Mouse (Mus musculus) forebrain, embryonic 12.5 days (tissue): ENCODE data around the gene Elfn1. TPM values are rescaled to one million over a fixed set of nuclear protein-coding genes. Genes with fewer than 3 reads are reported as not detected.
A peak's percentile ranks its signal among the peaks of the same experiment; 100 is the strongest.

Source experiments
- ATAC-seq: fragments of 200-750 bp; cut with Nextera tagmentation; 2 replicates; pipeline ENCODE4 v1.8.0; 2017; ENCODE audit warnings: moderate TSS enrichment; ENCODE audit not compliant: low FRiP score
- H3K27ac ChIP-seq: fragments of 300-500 bp; sonication (generic); 2 replicates; pipeline ENCODE4 v1.5.1; 2016; ENCODE audit warnings: mild to moderate bottlenecking
- H3K27me3 ChIP-seq: fragments of 300-500 bp; sonication (generic); 2 replicates; pipeline ENCODE4 v1.6.1; 2016; ENCODE audit warnings: mild to moderate bottlenecking
- H3K36me3 ChIP-seq: fragments of 300-500 bp; sonication (generic); replicated peaks from 2 replicates; pipeline ENCODE4 v1.6.1; 2016; ENCODE audit warnings: mild to moderate bottlenecking
- H3K4me1 ChIP-seq: fragments of 300-500 bp; sonication (generic); 2 replicates; pipeline ENCODE4 v1.6.1; 2016
- H3K4me2 ChIP-seq: fragments of 300-500 bp; sonication (generic); 2 replicates; pipeline ENCODE4 v1.6.1; 2016; ENCODE audit warnings: mild to moderate bottlenecking, moderate library complexity
- H3K4me3 ChIP-seq: fragments of 300-500 bp; sonication (generic); replicated peaks from 2 replicates; pipeline ENCODE4 v1.5.1; 2016; ENCODE audit warnings: mild to moderate bottlenecking
- H3K9ac ChIP-seq: fragments of 300-500 bp; sonication (generic); 2 replicates; pipeline ENCODE4 v1.6.1; 2016; ENCODE audit warnings: mild to moderate bottlenecking
- H3K9me3 ChIP-seq: fragments of 300-500 bp; sonication (generic); 2 replicates; pipeline ENCODE4 v1.6.1; 2016
- WGBS: fragments of 180-500 bp; shearing (Covaris S2); methylation state at CpG from one replicate; pipeline ENCODE4 v1.1.7; 2016; 5-methylcytosine and 5-hydroxymethylcytosine counted together
- polyA plus RNA-seq: library from polyadenylated mRNA; unstranded; fragments of >200 nt; fragmentation: Nextera tagmentation; extraction: Ambion mirVana; gene quantifications from 2 replicates; pipeline ENCODE4 v1.2.1, GENCODE M21; 2016

Gene Elfn1
- 0.81 and 0.88 TPM in 2 replicates for polyA plus RNA-seq

DNA sequence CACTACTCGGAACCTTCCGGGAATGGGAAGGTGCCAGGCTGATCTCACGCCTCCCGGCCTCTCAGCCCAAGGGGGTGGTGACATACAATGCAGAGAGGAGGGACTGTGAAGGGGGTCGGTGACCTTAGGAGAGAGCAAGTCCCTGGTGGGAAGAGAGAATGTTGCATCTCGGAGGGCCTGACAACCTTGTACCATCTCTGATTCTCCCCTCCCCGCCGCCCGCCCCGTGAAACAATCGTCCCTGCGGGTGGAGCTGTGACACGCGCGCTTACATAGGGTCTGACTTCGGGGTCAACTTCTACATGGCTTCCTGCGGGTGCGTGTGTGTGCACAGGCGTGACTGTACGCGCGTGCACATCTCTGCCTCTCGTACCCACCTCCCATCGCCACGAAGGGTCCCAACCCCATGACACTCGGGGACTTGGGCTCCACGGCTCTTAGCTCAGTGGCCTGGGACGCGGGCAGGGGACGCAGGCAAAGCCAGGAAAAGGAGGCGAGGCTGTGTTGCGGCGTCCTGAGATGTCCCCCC is at the start of gene Elfn1:
Elfn1 (plus strand) TSS at position 230 of the 529 bp plus-strand sequence.
- Histone ChIP-seq H3K9ac (peak within 1 kb of the TSS; percentile 77), H3K36me3 (no peaks in the 10 kb centered on the region), H3K4me2 (peak within 1 kb of the TSS; percentile 92), H3K27ac (no peak within 1 kb of the TSS; the same call in 1 of the 2 replicates), H3K4me1 (peaks cover 57% of the 10 kb centered on the region), H3K27me3 (peaks cover 92% of the 10 kb centered on the region), H3K4me3 (peak within 1 kb of the TSS; percentile 68), H3K9me3 (no peaks in the 10 kb centered on the region)
- ATAC-seq = peak; percentile 25; the same call in 1 of the 2 replicates
- WGBS = under 1% methylated on average over 33 of the region's 33 CpGs

DNA sequence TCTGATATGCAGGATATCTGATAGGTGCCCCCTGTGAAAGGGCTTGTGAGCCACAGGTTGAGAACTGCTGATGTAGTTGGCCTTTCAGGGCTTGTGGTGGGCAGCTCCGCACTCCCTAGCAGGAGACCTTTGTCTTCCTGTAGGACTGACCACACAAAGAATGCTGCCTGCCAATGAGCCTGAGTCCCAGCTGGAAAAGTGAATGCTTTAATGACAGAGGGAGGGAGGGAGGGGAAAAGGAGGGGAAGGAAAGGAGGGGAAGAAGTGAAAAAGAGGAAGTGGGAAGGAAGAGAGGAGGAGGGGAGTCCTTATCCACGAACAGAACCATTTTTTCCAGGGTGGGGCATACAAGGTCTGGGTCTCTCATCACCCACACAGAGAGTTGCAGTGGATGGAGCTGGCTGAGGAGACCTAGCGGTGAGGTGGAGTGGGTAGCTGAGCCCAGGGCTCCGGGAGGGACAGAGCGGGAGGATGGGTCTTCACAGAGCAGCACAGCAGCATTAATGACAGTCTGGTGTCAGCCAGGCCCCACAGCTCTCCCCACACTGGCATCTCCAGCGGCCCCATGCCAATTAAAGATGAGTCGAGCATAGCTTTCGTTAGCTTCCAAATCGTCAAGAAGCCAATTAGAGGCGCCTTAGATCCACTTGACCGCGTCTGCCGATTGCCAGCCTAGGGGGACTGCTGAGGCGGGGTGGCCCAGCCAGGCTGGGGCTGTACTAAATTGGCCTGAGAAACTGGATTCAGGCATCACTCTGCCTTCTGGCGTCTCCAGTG is 47.2 kb upstream of the Elfn1 start:
- 10% methylated on average over 15 of the region's 15 CpGs for WGBS
- no peaks in the 10 kb centered on the region; the same call in 1 of the 2 replicates for H3K27me3 ChIP-seq
- H3K9ac ChIP-seq = peak overlapping the region; percentile 36; the same call in 1 of the 2 replicates
- no peaks in the 10 kb centered on the region for H3K36me3 ChIP-seq
- peak overlapping the region; percentile 44 for H3K4me2 ChIP-seq
- peak; percentile 79 for ATAC-seq
- H3K4me3 ChIP-seq = no peak overlapping the region
- H3K27ac ChIP-seq = peak overlapping the region; percentile 65
- H3K9me3 ChIP-seq = no peaks in the 10 kb centered on the region
- H3K4me1 ChIP-seq = peaks cover 16% of the 10 kb centered on the region

DNA sequence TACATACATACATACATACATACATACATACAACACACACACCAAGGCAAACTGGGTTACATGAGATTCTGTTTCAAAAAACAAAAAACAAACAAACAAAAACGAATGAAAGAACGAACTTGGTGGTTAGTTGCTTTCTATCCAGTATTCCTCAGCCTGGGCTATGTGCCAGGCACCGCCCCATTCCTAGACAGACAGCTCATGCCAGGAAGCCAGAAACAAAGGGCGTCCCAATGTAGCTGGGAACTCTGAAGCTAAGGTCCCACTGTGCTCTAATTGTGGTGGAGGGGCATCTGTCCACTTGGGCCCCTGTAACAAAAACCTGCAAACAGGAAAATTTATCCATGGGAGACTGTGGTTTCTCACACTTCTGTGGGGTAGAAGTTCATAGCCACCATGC is 45.0 kb upstream of the Elfn1 start:
- Histone ChIP-seq H3K4me1 (peaks cover 16% of the 10 kb centered on the region), H3K36me3 (no peaks in the 10 kb centered on the region), H3K9me3 (no peaks in the 10 kb centered on the region), H3K27ac (0 out of 2 replicates have a peak overlapping the region, but pooled peaks have one; percentile 47), H3K27me3 (peaks cover 5% of the 10 kb centered on the region; the same call in 1 of the 2 replicates), H3K4me2 (no peak overlapping the region), H3K9ac (no peak overlapping the region), H3K4me3 (no peak overlapping the region)
- WGBS = 65% methylated on average over 4 of the region's 4 CpGs
- ATAC-seq = no peak

DNA sequence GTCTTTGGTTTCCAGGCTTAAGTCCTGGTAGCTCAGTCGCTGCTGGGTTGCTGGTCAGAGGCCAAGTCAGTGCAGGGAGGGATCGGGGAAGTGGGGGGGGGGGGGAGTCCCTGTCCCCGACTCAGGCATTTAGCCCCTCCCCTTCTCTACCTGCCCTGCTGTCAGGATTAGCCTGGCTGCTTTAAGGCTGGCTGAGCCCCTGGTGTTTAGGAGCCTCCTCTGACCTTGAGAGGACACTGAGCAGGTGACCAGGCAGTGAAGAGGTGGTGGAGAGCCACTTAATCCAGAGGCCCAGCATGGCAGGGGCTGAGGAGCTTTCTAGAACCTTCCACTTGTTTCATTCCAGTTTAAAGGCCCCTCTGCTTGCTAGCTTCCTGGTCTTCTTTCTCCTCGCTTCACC is 36.9 kb upstream of the Elfn1 start:
- 22% methylated on average over 3 of the region's 4 CpGs for WGBS
- Histone ChIP-seq H3K4me1 (peaks cover 4% of the 10 kb centered on the region; the same call in 1 of the 2 replicates), H3K9ac (no peak overlapping the region), H3K36me3 (no peaks in the 10 kb centered on the region), H3K27ac (no peak overlapping the region), H3K4me3 (no peak overlapping the region), H3K4me2 (no peak overlapping the region), H3K9me3 (no peaks in the 10 kb centered on the region), H3K27me3 (peaks cover 16% of the 10 kb centered on the region)
- ATAC-seq = no peak

DNA sequence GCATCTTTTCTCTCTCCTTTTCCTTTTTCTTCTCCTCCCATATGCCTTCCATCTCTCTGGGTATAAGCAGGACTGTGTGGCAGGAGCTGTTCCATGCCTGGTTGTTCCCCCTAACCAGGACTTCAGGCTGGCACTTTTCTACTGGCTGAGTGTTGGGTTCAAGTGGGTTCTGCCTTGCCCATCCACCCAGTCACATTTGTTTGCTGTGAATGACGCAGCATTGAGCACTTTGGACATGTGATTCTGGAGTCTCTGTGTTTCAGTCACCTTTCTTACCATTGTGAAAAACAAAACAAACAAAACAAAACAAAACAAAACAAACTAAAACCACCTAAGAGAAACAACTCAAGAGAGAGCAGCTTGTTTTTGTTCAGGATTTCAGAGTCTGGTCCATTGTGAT is 36.2 kb upstream of the Elfn1 start:
- ATAC-seq = no peak
- no peak overlapping the region for H3K4me2 ChIP-seq
- H3K36me3 ChIP-seq = no peaks in the 10 kb centered on the region
- no peaks in the 10 kb centered on the region for H3K9me3 ChIP-seq
- H3K4me3 ChIP-seq = no peak overlapping the region
- peaks cover 16% of the 10 kb centered on the region for H3K27me3 ChIP-seq
- peaks cover 4% of the 10 kb centered on the region; the same call in 1 of the 2 replicates for H3K4me1 ChIP-seq
- H3K27ac ChIP-seq = no peak overlapping the region
- no peak overlapping the region for H3K9ac ChIP-seq
- 85% methylated on average over 1 of the region's 1 CpGs for WGBS

DNA sequence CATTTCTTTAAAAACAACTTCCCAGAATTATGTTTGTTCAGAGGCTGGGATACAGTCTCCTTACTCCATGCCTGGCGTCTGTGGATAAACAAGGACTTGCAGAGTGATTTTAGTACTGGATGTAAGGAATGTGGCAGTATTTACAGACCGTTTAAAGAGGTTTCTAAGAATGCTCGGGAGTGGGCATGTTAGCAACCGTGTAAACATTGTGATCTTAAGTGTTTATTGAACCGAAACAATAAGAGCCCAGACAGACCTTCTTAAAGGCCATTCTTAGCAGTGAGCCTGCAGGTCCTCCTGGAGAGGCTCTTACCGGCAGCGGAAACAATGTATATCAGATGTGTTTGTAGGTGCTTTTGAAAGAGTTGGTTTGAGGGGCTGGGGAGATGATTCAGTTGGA is 30.2 kb upstream of the Elfn1 start:
- Histone ChIP-seq H3K36me3 (no peaks in the 10 kb centered on the region), H3K4me3 (no peak overlapping the region), H3K4me2 (no peak overlapping the region), H3K27me3 (peaks cover 8% of the 10 kb centered on the region; the same call in 1 of the 2 replicates), H3K4me1 (no peaks in the 10 kb centered on the region), H3K9ac (no peak overlapping the region), H3K27ac (no peak overlapping the region), H3K9me3 (no peaks in the 10 kb centered on the region)
- WGBS = 50% methylated on average over 7 of the region's 7 CpGs
- no peak for ATAC-seq

DNA sequence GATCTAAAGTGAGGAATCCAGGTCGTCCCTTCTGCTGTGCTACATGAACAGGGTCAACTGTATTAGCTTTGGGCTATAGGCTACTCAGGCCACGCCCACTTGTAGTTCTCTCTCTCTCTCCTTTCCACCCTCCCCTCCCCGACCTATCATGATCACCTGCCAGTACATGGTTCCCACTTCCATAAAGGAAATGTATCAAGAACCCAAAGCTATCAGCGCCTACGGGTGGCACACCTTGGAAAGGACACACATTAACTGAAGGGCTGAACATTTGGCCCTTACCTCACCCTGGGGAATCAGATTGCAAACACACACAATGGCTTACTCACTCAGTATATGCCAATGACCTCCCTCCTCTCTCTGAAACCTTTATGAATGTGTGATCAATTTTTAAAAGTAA is 28.0 kb upstream of the Elfn1 start:
- WGBS = 89% methylated on average over 5 of the region's 5 CpGs
- Histone ChIP-seq H3K9ac (no peak overlapping the region), H3K27me3 (no peaks in the 10 kb centered on the region), H3K4me1 (no peaks in the 10 kb centered on the region), H3K9me3 (no peaks in the 10 kb centered on the region), H3K4me3 (no peak overlapping the region), H3K4me2 (no peak overlapping the region), H3K27ac (no peak overlapping the region), H3K36me3 (no peaks in the 10 kb centered on the region)
- ATAC-seq = no peak

DNA sequence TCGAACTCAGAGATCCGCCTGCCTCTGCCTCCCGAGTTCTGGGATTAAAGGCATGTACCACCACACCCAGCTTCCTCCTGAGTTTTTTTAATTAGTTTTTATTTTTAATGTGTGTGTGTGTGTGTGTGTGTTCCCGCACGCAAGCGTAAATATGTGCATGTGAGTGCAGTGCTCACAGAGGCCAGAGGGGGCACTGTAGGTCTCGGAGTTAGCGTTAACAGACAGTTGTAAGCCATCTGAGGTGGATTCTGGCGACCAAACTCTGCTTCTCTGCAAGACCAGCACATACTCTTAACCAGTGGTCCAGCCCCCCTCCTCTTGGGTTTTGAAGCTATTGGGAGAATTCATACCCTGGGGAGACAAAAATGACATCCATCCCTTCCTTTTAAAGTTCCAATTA is 26.6 kb upstream of the Elfn1 start:
- Histone ChIP-seq H3K9ac (no peak overlapping the region), H3K9me3 (no peaks in the 10 kb centered on the region), H3K36me3 (no peaks in the 10 kb centered on the region), H3K4me3 (no peak overlapping the region), H3K27ac (no peak overlapping the region), H3K27me3 (no peaks in the 10 kb centered on the region), H3K4me1 (no peaks in the 10 kb centered on the region), H3K4me2 (no peak overlapping the region)
- 86% methylated on average over 9 of the region's 9 CpGs for WGBS
- ATAC-seq = no peak

DNA sequence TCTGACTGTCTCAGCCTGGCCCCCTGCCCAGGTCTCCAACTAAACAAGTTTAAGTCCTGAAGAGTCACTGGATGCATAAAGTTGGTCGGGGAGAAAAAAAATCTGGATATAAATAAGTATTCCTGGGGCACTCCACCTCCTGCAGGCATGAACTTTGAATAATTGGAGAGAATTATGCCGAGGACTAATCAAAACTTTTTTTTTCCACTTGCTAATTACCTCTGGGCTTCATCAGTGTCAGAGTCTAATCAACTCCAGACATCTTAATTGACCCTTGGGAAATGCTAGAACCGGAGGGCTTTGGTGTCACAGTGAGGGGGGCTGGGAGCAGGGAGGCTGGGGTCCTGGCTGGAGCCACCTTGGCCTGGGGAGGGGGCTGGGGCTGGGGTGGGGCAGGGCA is 19.1 kb upstream of the Elfn1 start:
- no peak overlapping the region for H3K4me2 ChIP-seq
- H3K27ac ChIP-seq = peak overlapping the region; percentile 78
- no peak overlapping the region for H3K9ac ChIP-seq
- H3K27me3 ChIP-seq = 0 out of 2 replicates have a peak, but pooled peaks cover 5% of the 10 kb centered on the region
- H3K9me3 ChIP-seq = no peaks in the 10 kb centered on the region
- ATAC-seq = no peak
- H3K36me3 ChIP-seq = no peaks in the 10 kb centered on the region
- H3K4me3 ChIP-seq = no peak overlapping the region
- 9% methylated on average over 3 of the region's 3 CpGs for WGBS
- peaks cover 44% of the 10 kb centered on the region for H3K4me1 ChIP-seq

DNA sequence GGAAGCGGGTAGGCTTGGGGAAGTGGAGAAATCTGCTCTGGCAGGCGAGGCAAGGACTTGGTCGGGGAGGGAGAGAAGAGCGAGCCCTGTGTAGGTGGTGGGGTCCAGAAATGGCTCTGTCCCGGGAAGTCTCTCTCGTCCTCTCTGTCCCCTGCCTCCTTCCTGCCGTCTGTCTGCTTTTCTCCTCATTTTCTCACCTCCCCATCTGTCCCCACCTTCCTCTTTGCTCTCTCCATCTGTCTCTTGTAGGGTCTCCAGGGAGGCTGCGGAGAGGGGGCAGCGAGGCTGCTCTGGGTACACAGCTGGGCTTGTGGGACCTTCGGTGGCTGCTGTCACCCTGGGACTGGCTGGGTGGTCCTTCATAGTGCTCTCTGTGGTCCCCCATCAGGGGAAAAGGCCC is 18.4 kb upstream of the Elfn1 start:
- peaks cover 52% of the 10 kb centered on the region for H3K4me1 ChIP-seq

DNA sequence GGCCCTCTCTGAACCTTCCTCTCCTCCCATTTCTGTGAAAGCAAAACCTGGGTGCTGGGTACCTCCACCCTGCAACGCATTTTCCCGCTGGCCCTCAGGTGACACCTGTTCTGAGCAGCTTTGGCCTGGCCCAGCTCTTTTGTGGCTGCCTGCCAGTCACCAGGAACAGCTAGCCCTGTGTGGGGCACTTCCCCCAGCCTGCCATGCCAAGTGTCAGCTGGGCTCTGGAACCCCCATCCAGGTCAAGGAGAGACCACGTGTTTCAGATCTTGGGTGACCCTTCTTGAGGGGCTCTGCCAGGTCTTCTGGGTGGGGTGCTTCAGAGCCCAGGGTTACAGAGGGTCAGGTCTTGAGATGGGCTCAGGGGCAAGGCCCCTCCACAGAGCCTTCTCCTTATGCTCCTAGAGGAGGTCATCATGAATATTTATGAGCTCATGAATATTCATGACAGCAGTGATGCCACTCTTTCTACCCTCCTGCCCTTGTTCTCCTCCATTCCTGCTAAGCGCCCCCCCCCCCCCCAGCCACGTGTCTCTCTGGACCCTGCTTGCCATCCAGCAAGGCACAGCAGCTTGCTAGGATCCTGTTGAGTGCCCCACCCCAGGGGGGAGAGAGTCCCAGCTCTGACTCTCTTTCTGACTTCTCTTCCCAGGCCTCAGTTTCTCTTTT is 15.3 kb upstream of the Elfn1 start:
- Histone ChIP-seq H3K9ac (no peak overlapping the region; the same call in 1 of the 2 replicates), H3K27ac (peak overlapping the region; percentile 80), H3K9me3 (no peaks in the 10 kb centered on the region), H3K27me3 (peaks cover 8% of the 10 kb centered on the region; the same call in 1 of the 2 replicates), H3K4me3 (no peak overlapping the region), H3K4me1 (peaks cover 56% of the 10 kb centered on the region), H3K4me2 (no peak overlapping the region), H3K36me3 (no peaks in the 10 kb centered on the region)
- 8% methylated on average over 4 of the region's 5 CpGs for WGBS
- ATAC-seq = peak; percentile 84

More for the DNA sequence above, 18.4 kb upstream of the Elfn1 start:
- H3K27ac ChIP-seq = peak overlapping the region; percentile 78
- no peak for ATAC-seq
- 0 out of 2 replicates have a peak, but pooled peaks cover 5% of the 10 kb centered on the region for H3K27me3 ChIP-seq
- H3K4me2 ChIP-seq = no peak overlapping the region
- no peaks in the 10 kb centered on the region for H3K9me3 ChIP-seq
- H3K4me3 ChIP-seq = no peak overlapping the region
- no peak overlapping the region for H3K9ac ChIP-seq
- no peaks in the 10 kb centered on the region for H3K36me3 ChIP-seq
- 41% methylated on average over 10 of the region's 10 CpGs for WGBS

DNA sequence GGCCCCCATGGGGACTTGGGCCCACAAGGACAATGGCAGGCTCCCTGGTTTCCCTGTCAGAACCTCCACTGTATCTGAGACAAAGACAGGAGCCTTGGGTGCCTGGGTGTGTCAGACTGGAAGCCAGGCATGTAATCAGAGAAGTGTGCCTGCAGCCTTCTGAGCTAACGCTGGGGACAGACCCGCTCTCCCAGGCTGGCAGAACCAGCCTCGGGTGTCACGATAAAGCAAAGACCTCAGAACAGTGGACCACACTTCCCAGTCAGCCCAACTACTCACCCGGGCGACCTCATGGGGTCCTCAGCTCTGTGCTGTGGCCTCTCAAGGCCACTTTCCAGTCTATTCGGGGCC is 14.8 kb upstream of the Elfn1 start:
- Histone ChIP-seq H3K4me2 (no peak overlapping the region), H3K4me1 (peaks cover 51% of the 10 kb centered on the region), H3K27ac (peak overlapping the region; percentile 80), H3K27me3 (peaks cover 4% of the 10 kb centered on the region; the same call in 1 of the 2 replicates), H3K36me3 (no peaks in the 10 kb centered on the region), H3K4me3 (no peak overlapping the region), H3K9me3 (no peaks in the 10 kb centered on the region), H3K9ac (no peak overlapping the region; the same call in 1 of the 2 replicates)
- WGBS = 22% methylated on average over 7 of the region's 7 CpGs
- peak; percentile 35; the same call in 1 of the 2 replicates for ATAC-seq
